Comparison of ENCODE assay signal across 37 mouse cellular contexts in genomic region chr12:84034108-84034507, GRCm38 (mm10). TPM values are rescaled to one million over a fixed set of nuclear protein-coding genes. Genes with fewer than 3 reads are reported as not detected.
DNase-seq lines count a peak whose midpoint lies in the region; ATAC-seq and TF ChIP-seq lines count a peak whose summit lies in the region.
"Had no signal": no experiment of that assay in that cellular context is flagged by ENCODE, and none has a peak within 500 bp of the region (broad histone marks: within the 10 kb centered on the region; RNA-seq: fewer than 3 reads in every experiment).

No protein-coding gene starts in this region.

- no peak for TF ChIP-seq POLR2A in MEL (IDR thresholded peaks at IDR 0.05; ENCODE audit: control insufficient read depth in 1 of 2, insufficient read depth in 1 of 2, low read depth in 1 of 2, low read length in 2 of 2, poor library complexity in 1 of 2)

- H3K4me2 ChIP-seq in lung, embryonic 14.5 days: no peak overlapping the region
- H3K4me2 ChIP-seq in midbrain, embryonic 14.5 days (ENCODE audit: low read length): no peak overlapping the region
- no peak overlapping the region for H3K4me2 ChIP-seq in forebrain, embryonic 13.5 days
- H3K4me2 ChIP-seq: heart, embryonic 12.5 days; hindbrain, embryonic 15.5 days; liver, embryonic 15.5 days; midbrain, embryonic 13.5 days had no signal

- TF ChIP-seq EP300 in MEL (IDR thresholded peaks at IDR 0.05; ENCODE audit: low read depth in 1 of 2, low read length in 2 of 2): peak; percentile 83 to 87

- H3K27ac ChIP-seq in lung, embryonic 14.5 days (ENCODE audit: low read depth): no peak overlapping the region
- peak overlapping the region; percentile 65 for H3K27ac ChIP-seq in MEL (ENCODE audit: control insufficient read depth, low read depth, low read length)
- no peak overlapping the region for H3K27ac ChIP-seq in midbrain, embryonic 14.5 days (replicated peaks; ENCODE audit: low read depth, low read length)
- H3K27ac ChIP-seq in forebrain, embryonic 13.5 days: no peak overlapping the region
- H3K27ac ChIP-seq: gastrocnemius, adult 2 months; heart, adult 2 months; hindbrain, embryonic 15.5 days; liver, embryonic 15.5 days; midbrain, embryonic 13.5 days had no signal

- no peaks in the 10 kb centered on the region for H3K9me3 ChIP-seq in lung, embryonic 14.5 days (ENCODE audit: low read depth, low read length)
- H3K9me3 ChIP-seq in MEL (replicated peaks; ENCODE audit: insufficient read depth, low read length): no peaks in the 10 kb centered on the region
- H3K9me3 ChIP-seq in midbrain, embryonic 14.5 days (ENCODE audit: control insufficient read depth, low read length): no peaks in the 10 kb centered on the region
- H3K9me3 ChIP-seq in forebrain, embryonic 13.5 days (replicated peaks): no peaks in the 10 kb centered on the region
- H3K9me3 ChIP-seq: heart, embryonic 12.5 days; hindbrain, embryonic 15.5 days; liver, embryonic 15.5 days had no signal

- H3K4me1 ChIP-seq in lung, embryonic 14.5 days (ENCODE audit: insufficient read depth): no peaks in the 10 kb centered on the region
- H3K4me1 ChIP-seq in MEL (ENCODE audit: control insufficient read depth in 1 of 2, insufficient read depth in 2 of 2, low read length in 2 of 2): peaks cover 11 to 20% of the 10 kb centered on the region in 2 experiments
- H3K4me1 ChIP-seq in midbrain, embryonic 14.5 days (ENCODE audit: control insufficient read depth, insufficient read depth, low read length): no peaks in the 10 kb centered on the region
- H3K4me1 ChIP-seq in forebrain, embryonic 13.5 days: no peaks in the 10 kb centered on the region
- H3K4me1 ChIP-seq: heart, embryonic 12.5 days; midbrain, embryonic 13.5 days had no signal

- TF ChIP-seq RAD21 in MEL (IDR thresholded peaks at IDR 0.05; ENCODE audit: low read depth, low read length): no peak

- H3K9ac ChIP-seq in lung, embryonic 14.5 days: no peak overlapping the region
- H3K9ac ChIP-seq in MEL (ENCODE audit: control insufficient read depth, low read depth, low read length, poor library complexity, severe bottlenecking): no peak overlapping the region
- no peak overlapping the region for H3K9ac ChIP-seq in midbrain, embryonic 14.5 days (replicated peaks; ENCODE audit: low read length)
- H3K9ac ChIP-seq in forebrain, embryonic 13.5 days: no peak overlapping the region
- H3K9ac ChIP-seq: heart, embryonic 12.5 days; hindbrain, embryonic 15.5 days; liver, embryonic 15.5 days; midbrain, embryonic 13.5 days had no signal

- DNase-seq in lung, embryonic 14.5 days: peak; percentile 41
- DNase-seq in lung, postnatal 14 days: no peak
- DNase-seq in MEL (ENCODE audit: low read depth, low spot score): peak; percentile 61
- DNase-seq in midbrain, embryonic 14.5 days: no peak
- DNase-seq: adrenal gland, adult 2 months; cerebellum, adult 8-10 months; cerebellum, postnatal 25 days; gastrocnemius, adult 2 months; gastrocnemius, postnatal 36 days; heart, adult 2 months; heart, postnatal 4 days; kidney, adult 2 months; layer of hippocampus, postnatal 36 days; left cerebral cortex, postnatal 4 days; lung, postnatal 36 days; thymus, adult 2 months; thymus, postnatal 4 days had no signal

- WGBS in lung, embryonic 14.5 days: 25% methylated on average over 4 of the region's 4 CpGs
- 86% methylated on average over 4 of the region's 4 CpGs for WGBS in midbrain, embryonic 14.5 days
- 86% methylated on average over 4 of the region's 4 CpGs for WGBS in forebrain, embryonic 13.5 days

- no peak for ATAC-seq in lung, embryonic 14.5 days (ENCODE audit: insufficient read depth)
- ATAC-seq in common myeloid progenitor, adult 5-6 weeks (replicated peaks; ENCODE audit: low read depth, poor library complexity, severe bottlenecking): peak; percentile 55
- ATAC-seq in midbrain, embryonic 14.5 days (ENCODE audit: low FRiP score, low TSS enrichment): no peak
- no peak for ATAC-seq in forebrain, embryonic 13.5 days
- ATAC-seq: forebrain, embryonic 16.5 days; inflammation-experienced regulatory T-cells, adult 6 months; midbrain, embryonic 13.5 days had no signal

- H3K4me3 ChIP-seq in lung, embryonic 14.5 days (ENCODE audit: low read depth, low read length): no peak overlapping the region
- no peak overlapping the region for H3K4me3 ChIP-seq in MEL (ENCODE audit: control insufficient read depth in 1 of 2, insufficient read depth in 1 of 2, low read depth in 2 of 2, low read length in 2 of 2)
- H3K4me3 ChIP-seq in midbrain, embryonic 14.5 days (replicated peaks; ENCODE audit: low read depth, low read length): no peak overlapping the region
- no peak overlapping the region for H3K4me3 ChIP-seq in forebrain, embryonic 13.5 days
- H3K4me3 ChIP-seq: gastrocnemius, adult 2 months; heart, adult 2 months; heart, embryonic 12.5 days; hindbrain, embryonic 15.5 days; liver, embryonic 15.5 days; megakaryocyte, embryonic 14.5 days; midbrain, embryonic 13.5 days had no signal

- H3K36me3 ChIP-seq in lung, embryonic 14.5 days (ENCODE audit: insufficient read depth): no peaks in the 10 kb centered on the region
- peaks cover 0 to 21% of the 10 kb centered on the region in 2 experiments; a peak in 2 of 4 replicates for H3K36me3 ChIP-seq in MEL (ENCODE audit: control insufficient read depth in 1 of 2, insufficient read depth in 2 of 2, low read length in 2 of 2)
- no peaks in the 10 kb centered on the region for H3K36me3 ChIP-seq in midbrain, embryonic 14.5 days (ENCODE audit: control insufficient read depth, insufficient read depth, low read length)
- no peaks in the 10 kb centered on the region for H3K36me3 ChIP-seq in forebrain, embryonic 13.5 days (ENCODE audit: poor library complexity, severe bottlenecking)
- H3K36me3 ChIP-seq: heart, embryonic 12.5 days; hindbrain, embryonic 15.5 days; liver, embryonic 15.5 days; midbrain, embryonic 13.5 days had no signal

- TF ChIP-seq CTCF in lung, embryonic 14.5 days (IDR thresholded peaks at IDR 0.05; ENCODE audit: low read depth): no peak
- TF ChIP-seq CTCF in MEL (IDR thresholded peaks at IDR 0.05 in 2 of 3, conservative IDR thresholded peaks at IDR 0.05 in 1 of 3; ENCODE audit: control insufficient read depth in 1 of 3, insufficient read depth in 1 of 3, low read depth in 2 of 3, low read length in 3 of 3, poor library complexity in 1 of 3, severe bottlenecking in 1 of 3): no peak

- no peaks in the 10 kb centered on the region for H3K79me2 ChIP-seq in MEL (ENCODE audit: control insufficient read depth, insufficient read depth, low read length, poor library complexity)

- no peaks in the 10 kb centered on the region for H3K27me3 ChIP-seq in lung, embryonic 14.5 days (ENCODE audit: insufficient read depth, low read length)
- no peaks in the 10 kb centered on the region for H3K27me3 ChIP-seq in MEL (ENCODE audit: control insufficient read depth in 1 of 2, insufficient read depth in 2 of 2, low read length in 2 of 2)
- H3K27me3 ChIP-seq in midbrain, embryonic 14.5 days (ENCODE audit: control insufficient read depth, insufficient read depth, low read length): no peaks in the 10 kb centered on the region
- H3K27me3 ChIP-seq in forebrain, embryonic 13.5 days: no peaks in the 10 kb centered on the region
- H3K27me3 ChIP-seq: CH12.LX had no signal

RNA-seq across cellular contexts. Expression of gene Acot4, which starts 4.1 kb away (rescaled TPM):
- 0.11 and 0.42 TPM in 2 replicates for polyA plus RNA-seq in lung, embryonic 14.5 days (2014; fragmentation: Nextera tagmentation; extraction: Ambion mirVana)
- total RNA-seq in MEL (2012; rRNA removed): 0.08 TPM in 1 of 2 replicates, not detected in the other
- under 1 TPM in 1 of 2 experiments, not detected in 1; 0.08 TPM for polyA plus RNA-seq in MEL (2012; ENCODE audit: insufficient read depth in 1 of 2, insufficient read length in 2 of 2, low read depth in 1 of 2, low replicate concordance in 2 of 2, missing spikeins in 1 of 2)
- not detected in 2 replicates for total RNA-seq in common myeloid progenitor, adult 5-6 weeks (2017)
- 0.18 and 0.62 TPM in 2 replicates for polyA plus RNA-seq in midbrain, embryonic 14.5 days (2014; fragmentation: Nextera tagmentation; extraction: Ambion mirVana)
- polyA plus RNA-seq in forebrain, embryonic 13.5 days (2015; fragmentation: Nextera tagmentation; extraction: Ambion mirVana): 0.09 and 0.10 TPM in 2 replicates
- total RNA-seq: CH12.LX; monocyte, adult 5-6 weeks had no signal

RNA-seq across cellular contexts. Expression of gene Gm49366, which starts 4.6 kb away (rescaled TPM):
- not detected in 2 replicates for polyA plus RNA-seq in lung, embryonic 14.5 days (2014; fragmentation: Nextera tagmentation; extraction: Ambion mirVana)
- total RNA-seq in MEL (2012; rRNA removed): not detected in 2 replicates
- polyA plus RNA-seq in MEL (2012; ENCODE audit: insufficient read depth in 1 of 2, insufficient read length in 2 of 2, low read depth in 1 of 2, low replicate concordance in 2 of 2, missing spikeins in 1 of 2): not detected
- not detected in 2 replicates for total RNA-seq in common myeloid progenitor, adult 5-6 weeks (2017)
- polyA plus RNA-seq in midbrain, embryonic 14.5 days (2014; fragmentation: Nextera tagmentation; extraction: Ambion mirVana): not detected in 2 replicates
- not detected in 2 replicates for polyA plus RNA-seq in forebrain, embryonic 13.5 days (2015; fragmentation: Nextera tagmentation; extraction: Ambion mirVana)
- total RNA-seq: adrenal gland, adult 2 months; adrenal gland, postnatal 4 days; CH12.LX; ES-E14; gastrocnemius, adult 2 months; gastrocnemius, postnatal 36 days; heart, adult 2 months; heart, postnatal 4 days; left cerebral cortex, postnatal 4 days; monocyte, adult 5-6 weeks had no signal
- polyA plus RNA-seq: adrenal gland, adult 2 months; C2C12; embryonic facial prominence, embryonic 11.5 days; forebrain, embryonic 16.5 days; heart, adult 2 months; heart, embryonic 12.5 days; heart, postnatal 0 days; hindbrain, embryonic 15.5 days; inflammation-experienced regulatory T-cells, adult 6 months; kidney, adult 2 months; kidney, embryonic 16.5 days; large intestine, adult 2 months; limb, embryonic 14.5 days; liver, embryonic 15.5 days; midbrain, embryonic 13.5 days; neural tube, embryonic 14.5 days; thymus, adult 2 months had no signal

RNA-seq across cellular contexts. Expression of gene Acot3, which starts 17.8 kb away (rescaled TPM):
- 0.14 and 0.18 TPM in 2 replicates for polyA plus RNA-seq in lung, embryonic 14.5 days (2014; fragmentation: Nextera tagmentation; extraction: Ambion mirVana)
- total RNA-seq in MEL (2012; rRNA removed): not detected in 2 replicates
- not detected for polyA plus RNA-seq in MEL (2012; ENCODE audit: insufficient read depth in 1 of 2, insufficient read length in 2 of 2, low read depth in 1 of 2, low replicate concordance in 2 of 2, missing spikeins in 1 of 2)
- not detected in 2 replicates for total RNA-seq in common myeloid progenitor, adult 5-6 weeks (2017)
- 0.88 and 1.2 TPM in 2 replicates for polyA plus RNA-seq in midbrain, embryonic 14.5 days (2014; fragmentation: Nextera tagmentation; extraction: Ambion mirVana)
- polyA plus RNA-seq in forebrain, embryonic 13.5 days (2015; fragmentation: Nextera tagmentation; extraction: Ambion mirVana): 0.70 and 0.79 TPM in 2 replicates
- total RNA-seq: CH12.LX; gastrocnemius, adult 2 months; gastrocnemius, postnatal 36 days; monocyte, adult 5-6 weeks had no signal
- polyA plus RNA-seq: C2C12; inflammation-experienced regulatory T-cells, adult 6 months; large intestine, adult 2 months; thymus, adult 2 months had no signal

RNA-seq across cellular contexts. Expression of gene Acot1, which starts 24.8 kb away (rescaled TPM):
- polyA plus RNA-seq in lung, embryonic 14.5 days (2014; fragmentation: Nextera tagmentation; extraction: Ambion mirVana): 92.9 and 98.2 TPM in 2 replicates
- total RNA-seq in MEL (2012; rRNA removed): 1.5 and 1.9 TPM in 2 replicates
- polyA plus RNA-seq in MEL (2012; ENCODE audit: insufficient read depth in 1 of 2, insufficient read length in 2 of 2, low read depth in 1 of 2, low replicate concordance in 2 of 2, missing spikeins in 1 of 2): 10 to 100 TPM in 1 of 2 experiments, not detected in 1; 12.7 TPM
- 7.9 and 10.9 TPM in 2 replicates for total RNA-seq in common myeloid progenitor, adult 5-6 weeks (2017)
- 98.3 and 108 TPM in 2 replicates for polyA plus RNA-seq in midbrain, embryonic 14.5 days (2014; fragmentation: Nextera tagmentation; extraction: Ambion mirVana)
- polyA plus RNA-seq in forebrain, embryonic 13.5 days (2015; fragmentation: Nextera tagmentation; extraction: Ambion mirVana): 54.0 and 56.5 TPM in 2 replicates
- total RNA-seq: monocyte, adult 5-6 weeks had no signal
- polyA plus RNA-seq: inflammation-experienced regulatory T-cells, adult 6 months had no signal

RNA-seq across cellular contexts. Expression of gene Acot5, which starts 35.0 kb away (rescaled TPM):
- not detected in 2 replicates for polyA plus RNA-seq in lung, embryonic 14.5 days (2014; fragmentation: Nextera tagmentation; extraction: Ambion mirVana)
- not detected in 2 replicates for total RNA-seq in MEL (2012; rRNA removed)
- not detected for polyA plus RNA-seq in MEL (2012; ENCODE audit: insufficient read depth in 1 of 2, insufficient read length in 2 of 2, low read depth in 1 of 2, low replicate concordance in 2 of 2, missing spikeins in 1 of 2)
- not detected in 2 replicates for total RNA-seq in common myeloid progenitor, adult 5-6 weeks (2017)
- polyA plus RNA-seq in midbrain, embryonic 14.5 days (2014; fragmentation: Nextera tagmentation; extraction: Ambion mirVana): not detected in 2 replicates
- not detected in 2 replicates for polyA plus RNA-seq in forebrain, embryonic 13.5 days (2015; fragmentation: Nextera tagmentation; extraction: Ambion mirVana)
- total RNA-seq: CH12.LX; ES-E14; gastrocnemius, postnatal 36 days; heart, adult 2 months; monocyte, adult 5-6 weeks had no signal
- polyA plus RNA-seq: C2C12; embryonic facial prominence, embryonic 11.5 days; heart, adult 2 months; heart, postnatal 0 days; inflammation-experienced regulatory T-cells, adult 6 months; kidney, embryonic 16.5 days; midbrain, embryonic 13.5 days had no signal

Comparison
In these comparisons a context has a peak if more than half of its experiments do, and no peak if none do; other contexts are left out.
1. DNase-seq: peak in lung, embryonic 14.5 days (single experiment) and MEL (single experiment); none in lung, postnatal 14 days (single experiment) and midbrain, embryonic 14.5 days (single experiment).